Mouse (Mus musculus) forebrain, embryonic 10.5 days (tissue): ENCODE results near the gene Clec4f. TPM values are rescaled to one million over a fixed set of nuclear protein-coding genes. Genes with fewer than 3 reads are reported as not detected.

ENCODE experiments used
- DNase-seq: peaks from one replicate; pipeline ENCODE4 v3.0.0-alpha.2; 2017; ENCODE audit warnings: low spot score; ENCODE audit errors: extremely low spot score
- H3K27ac ChIP-seq: fragments of 300-500 bp; sonication (generic); 2 replicates; pipeline ENCODE4 v1.5.1; 2016; ENCODE audit warnings: mild to moderate bottlenecking
- H3K27me3 ChIP-seq: fragments of 300-500 bp; sonication (generic); 2 replicates; pipeline ENCODE4 v1.6.1; 2016; ENCODE audit warnings: mild to moderate bottlenecking; ENCODE audit not compliant: poor library complexity, severe bottlenecking
- H3K36me3 ChIP-seq: fragments of 300-500 bp; sonication (generic); replicated peaks from 2 replicates; pipeline ENCODE4 v1.6.1; 2016; ENCODE audit warnings: mild to moderate bottlenecking, moderate library complexity
- H3K4me1 ChIP-seq: fragments of 300-500 bp; sonication (generic); 2 replicates; pipeline ENCODE4 v1.6.1; 2016
- H3K4me3 ChIP-seq: fragments of 300-500 bp; sonication (generic); 2 replicates; pipeline ENCODE4 v1.5.1; 2016; ENCODE audit warnings: mild to moderate bottlenecking, moderate library complexity
- H3K9me3 ChIP-seq: fragments of 300-500 bp; sonication (generic); 2 replicates; pipeline ENCODE4 v1.6.1; 2016; ENCODE audit warnings: mild to moderate bottlenecking, moderate library complexity
- WGBS: fragments of 180-500 bp; shearing (Covaris S2); methylation state at CpG from one replicate; pipeline ENCODE4 v1.1.7; 2016; 5-methylcytosine and 5-hydroxymethylcytosine counted together
- polyA plus RNA-seq: library from polyadenylated mRNA; unstranded; fragments of >200 nt; fragmentation: Nextera tagmentation; extraction: Ambion mirVana; gene quantifications from 2 replicates; pipeline ENCODE4 v1.2.1, GENCODE M21; 2016

The Clec4f gene
- polyA plus RNA-seq, 1 experiment from 2014 or later, result not detected

GRCm38 (mm10) chr6:83619955-83620354, 36.0 kb downstream of the Clec4f start:
- no peak overlapping the region for H3K4me3 ChIP-seq
- WGBS, result 70% methylated on average over 9 of the region's 9 CpGs
- H3K27ac ChIP-seq, result no peak overlapping the region
- no peaks in the 10 kb centered on the region for H3K27me3 ChIP-seq
- H3K4me1 ChIP-seq, result 0 out of 2 replicates have a peak, but pooled peaks cover 3% of the 10 kb centered on the region
- DNase-seq, result no peak
- H3K9me3 ChIP-seq, result no peaks in the 10 kb centered on the region
- H3K36me3 ChIP-seq, result no peaks in the 10 kb centered on the region

- Histone ChIP-seq H3K27me3 (no peaks in the 10 kb centered on the region), H3K27ac (no peak overlapping the region), H3K4me1 (0 out of 2 replicates have a peak, but pooled peaks cover 3% of the 10 kb centered on the region), H3K36me3 (no peaks in the 10 kb centered on the region), H3K9me3 (no peaks in the 10 kb centered on the region), H3K4me3 (no peak overlapping the region)
- no peak for DNase-seq
- WGBS, result 88% methylated on average over 15 of the region's 15 CpGs
Measured at GRCm38 (mm10) chr6:83617581-83618335, 38.2 kb downstream of the Clec4f start.

DNA sequence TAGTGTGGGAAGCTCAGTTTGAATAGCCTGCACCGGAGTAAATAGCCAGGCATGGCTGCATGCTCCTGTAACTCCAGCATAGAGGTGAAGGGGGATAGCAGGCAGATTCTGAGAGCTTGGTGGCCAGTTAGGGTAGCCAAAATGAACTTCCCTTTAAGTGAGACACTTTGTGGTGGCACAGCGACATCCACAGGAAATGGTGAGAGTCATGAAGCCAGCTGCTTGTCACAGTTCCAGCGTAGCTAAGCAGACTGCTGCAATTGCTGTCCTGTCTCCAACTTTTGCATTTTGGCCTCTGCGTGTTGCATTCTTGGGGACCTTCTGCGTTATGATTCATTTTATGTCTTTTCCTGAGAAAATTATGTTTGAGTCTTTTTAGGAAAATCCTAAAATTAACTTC, 39.5 kb downstream of the Clec4f start:
- no peaks in the 10 kb centered on the region for H3K27me3 ChIP-seq
- no peak overlapping the region for H3K27ac ChIP-seq
- H3K9me3 ChIP-seq, result no peaks in the 10 kb centered on the region
- no peaks in the 10 kb centered on the region for H3K36me3 ChIP-seq
- H3K4me3 ChIP-seq, result no peak overlapping the region
- DNase-seq, result no peak
- 86% methylated on average over 5 of the region's 5 CpGs for WGBS
- 0 out of 2 replicates have a peak, but pooled peaks cover 3% of the 10 kb centered on the region for H3K4me1 ChIP-seq

- 89% methylated on average over 4 of the region's 4 CpGs for WGBS
- DNase-seq, result no peak
- Histone ChIP-seq H3K36me3 (no peaks in the 10 kb centered on the region), H3K27me3 (no peaks in the 10 kb centered on the region), H3K4me3 (no peak overlapping the region), H3K27ac (no peak overlapping the region), H3K4me1 (0 out of 2 replicates have a peak, but pooled peaks cover 2% of the 10 kb centered on the region), H3K9me3 (no peaks in the 10 kb centered on the region)
Measured at GRCm38 (mm10) chr6:83614469-83614868, 41.5 kb downstream of the Clec4f start.

GRCm38 (mm10) chr6:83612976-83613375, 43.0 kb downstream of the Clec4f start:
- no peak overlapping the region for H3K4me3 ChIP-seq
- WGBS, result 97% methylated on average over 1 of the region's 1 CpGs
- H3K9me3 ChIP-seq, result no peaks in the 10 kb centered on the region
- H3K27ac ChIP-seq, result no peak overlapping the region
- no peak for DNase-seq
- no peaks in the 10 kb centered on the region for H3K4me1 ChIP-seq
- no peaks in the 10 kb centered on the region for H3K36me3 ChIP-seq
- H3K27me3 ChIP-seq, result no peaks in the 10 kb centered on the region

DNA sequence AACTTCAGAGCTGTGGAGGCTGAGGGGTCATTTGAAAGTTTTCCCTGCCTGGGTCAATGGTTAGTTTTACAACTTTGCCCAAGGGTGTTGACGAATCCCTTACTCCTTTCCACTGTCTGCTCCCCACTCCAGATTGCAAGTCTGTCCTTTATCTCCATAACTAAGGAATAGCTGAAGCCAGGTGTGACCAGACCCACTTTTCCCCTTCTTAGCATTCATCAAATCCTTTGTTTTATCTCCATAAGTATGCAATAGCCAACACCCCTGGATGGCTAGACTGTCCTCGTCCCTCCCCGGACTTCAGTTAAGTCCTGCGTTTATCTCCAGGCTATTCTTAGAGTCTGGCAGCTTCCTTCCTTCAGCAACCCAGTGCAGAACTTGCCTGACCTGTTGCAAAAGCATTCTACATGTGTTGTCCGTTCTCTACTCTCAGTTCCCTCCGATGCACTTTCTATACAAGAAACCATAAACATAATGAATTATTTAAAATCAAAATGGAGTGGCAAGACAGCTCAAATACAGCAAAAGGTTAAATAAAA, 56.3 kb downstream of the Clec4f start:
- Histone ChIP-seq H3K36me3 (no peaks in the 10 kb centered on the region), H3K4me1 (peaks cover 6% of the 10 kb centered on the region), H3K27me3 (peaks cover 9% of the 10 kb centered on the region), H3K27ac (no peak overlapping the region), H3K4me3 (peak overlapping the region; percentile 47; the same call in 1 of the 2 replicates), H3K9me3 (no peaks in the 10 kb centered on the region)
- 80% methylated on average over 6 of the region's 6 CpGs for WGBS
- DNase-seq, result no peak

GRCm38 (mm10) chr6:83599060-83599550, 56.9 kb downstream of the Clec4f start:
- WGBS, result 40% methylated on average over 24 of the region's 24 CpGs
- H3K4me3 ChIP-seq, result peak overlapping the region; percentile 47
- H3K27me3 ChIP-seq, result peaks cover 9% of the 10 kb centered on the region
- peaks cover 6% of the 10 kb centered on the region for H3K4me1 ChIP-seq
- peak overlapping the region; percentile 76 for H3K27ac ChIP-seq
- H3K36me3 ChIP-seq, result no peaks in the 10 kb centered on the region
- H3K9me3 ChIP-seq, result no peaks in the 10 kb centered on the region
- DNase-seq, result peak; percentile 20

DNA sequence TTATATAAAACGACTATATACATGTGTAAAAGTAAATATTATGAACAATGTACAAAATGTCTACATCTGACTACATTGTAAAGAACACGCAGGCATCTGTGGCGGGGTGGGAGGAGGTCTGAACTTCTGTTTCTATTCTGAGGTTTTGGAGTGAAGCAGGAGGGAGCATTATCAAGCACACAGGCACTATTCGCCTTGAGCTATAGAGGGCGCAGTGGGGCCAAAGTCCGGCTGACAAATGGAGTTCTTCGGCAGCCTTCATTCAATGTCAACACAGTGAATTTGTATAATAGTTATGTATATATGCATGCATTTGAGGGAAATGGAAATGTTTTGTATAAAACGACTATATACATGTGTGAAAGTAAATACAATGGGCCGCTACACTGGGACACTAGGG, 57.3 kb downstream of the Clec4f start:
- DNase-seq, result peak; percentile 52
- no peaks in the 10 kb centered on the region for H3K9me3 ChIP-seq
- no peaks in the 10 kb centered on the region for H3K36me3 ChIP-seq
- H3K4me1 ChIP-seq, result peaks cover 6% of the 10 kb centered on the region
- H3K27ac ChIP-seq, result peak overlapping the region; percentile 76
- H3K4me3 ChIP-seq, result peak overlapping the region; percentile 47
- peaks cover 9% of the 10 kb centered on the region for H3K27me3 ChIP-seq
- 9% methylated on average over 9 of the region's 9 CpGs for WGBS

- no peak for DNase-seq
- Histone ChIP-seq H3K9me3 (no peaks in the 10 kb centered on the region), H3K4me1 (peaks cover 6% of the 10 kb centered on the region), H3K27me3 (peaks cover 9% of the 10 kb centered on the region), H3K27ac (no peak overlapping the region), H3K36me3 (no peaks in the 10 kb centered on the region), H3K4me3 (no peak overlapping the region)
- 79% methylated on average over 3 of the region's 3 CpGs for WGBS
Measured at GRCm38 (mm10) chr6:83597988-83598387, 58.0 kb downstream of the Clec4f start.

DNA sequence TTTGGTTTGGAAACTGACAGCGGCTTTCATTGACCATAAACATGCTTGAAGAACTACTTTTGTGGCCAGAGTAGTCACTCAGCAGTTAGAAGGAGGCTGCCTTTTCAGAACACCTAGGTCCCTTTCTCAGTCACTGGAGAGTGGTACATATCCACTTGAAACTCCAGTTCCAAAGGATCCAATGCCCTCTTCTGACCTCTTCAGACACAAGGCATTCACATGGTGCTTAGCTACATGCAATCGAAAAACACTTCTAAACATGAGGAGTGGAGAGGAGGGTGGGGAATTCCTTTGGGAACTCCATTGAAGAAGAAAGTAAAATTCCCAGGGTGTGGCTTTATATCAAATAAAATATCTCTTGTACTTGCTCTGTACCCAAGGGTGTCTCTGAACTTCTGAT, 61.0 kb downstream of the Clec4f start:
- peaks cover 7% of the 10 kb centered on the region for H3K27me3 ChIP-seq

More for the DNA sequence above, 61.0 kb downstream of the Clec4f start:
- Histone ChIP-seq H3K4me1 (peaks cover 6% of the 10 kb centered on the region), H3K36me3 (no peaks in the 10 kb centered on the region), H3K9me3 (no peaks in the 10 kb centered on the region), H3K27ac (no peak overlapping the region), H3K4me3 (no peak overlapping the region)
- no peak for DNase-seq
- WGBS, result 85% methylated on average over 2 of the region's 2 CpGs

Other genes with a start within 250 kb of the Clec4f start
- 37.3 and 38.3 TPM in 2 replicates for gene Tet3, start 197.1 kb downstream of the Clec4f start, polyA plus RNA-seq
- gene Dguok, start 149.2 kb downstream of the Clec4f start, polyA plus RNA-seq, result 62.3 and 63.6 TPM in 2 replicates
- 0.12 and 0.26 TPM in 2 replicates for gene Actg2, start 119.9 kb downstream of the Clec4f start, polyA plus RNA-seq
- gene Stambp, start 83.5 kb downstream of the Clec4f start, polyA plus RNA-seq, result 12.7 and 13.9 TPM in 2 replicates
- not detected in 2 replicates for gene Cd207, start 21.7 kb upstream of the Clec4f start, polyA plus RNA-seq
- gene Vax2, start 55.1 kb upstream of the Clec4f start, polyA plus RNA-seq, result 3.3 and 4.4 TPM in 2 replicates
- not detected in 2 replicates for gene Atp6v1b1, start 86.8 kb upstream of the Clec4f start, polyA plus RNA-seq
- gene Ankrd53, start 106.5 kb upstream of the Clec4f start, polyA plus RNA-seq, result 0.09 and 0.18 TPM in 2 replicates
- 80.7 and 85.0 TPM in 2 replicates for gene Tex261, start 119.6 kb upstream of the Clec4f start, polyA plus RNA-seq
- 20.8 and 23.0 TPM in 2 replicates for gene Nagk, start 138.8 kb upstream of the Clec4f start, polyA plus RNA-seq
- 21.3 and 22.7 TPM in 2 replicates for gene Paip2b, start 175.6 kb upstream of the Clec4f start, polyA plus RNA-seq
- 69.9 and 74.9 TPM in 2 replicates for gene Zfp638, start 210.9 kb upstream of the Clec4f start, polyA plus RNA-seq